Mouse (Mus musculus) MEL (cell line): ENCODE results near the gene Hdgf.

Source experiments
- CTCF ChIP-seq, 3 experiments: IDR thresholded peaks in 2 of 3; conservative IDR thresholded peaks in 1 of 3; 2 replicates each; pipeline ENCODE4 v1.5.1; 2011 to 2012; ENCODE audit warnings: low read length in 3 of 3, low read depth in 2 of 3, mild to moderate bottlenecking in 2 of 3, improper control_type of control experiment in 1 of 3, inconsistent platforms in 1 of 3, mixed read lengths in 1 of 3, moderate library complexity in 1 of 3; ENCODE audit not compliant: control insufficient read depth in 1 of 3, insufficient read depth in 1 of 3, poor library complexity in 1 of 3, severe bottlenecking in 1 of 3
- MEF2A ChIP-seq: IDR thresholded peaks from 2 replicates; pipeline ENCODE4 v1.6.1; 2014; ENCODE audit warnings: low read depth, mild to moderate bottlenecking, inconsistent platforms, low read length, improper control_type of control experiment; ENCODE audit not compliant: poor library complexity, insufficient replicate concordance, severe bottlenecking; ENCODE audit errors: extremely low read depth
- POLR2A ChIP-seq, 2 experiments: IDR thresholded peaks; 2 replicates each; pipeline ENCODE4 v1.6.1; 2011 to 2012; ENCODE audit warnings: low read length in 2 of 2, mild to moderate bottlenecking in 2 of 2, control low read depth in 1 of 2, improper control_type of control experiment in 1 of 2, low read depth in 1 of 2, moderate library complexity in 1 of 2; ENCODE audit not compliant: control insufficient read depth in 1 of 2, insufficient read depth in 1 of 2, poor library complexity in 1 of 2
- SMC3 ChIP-seq: IDR thresholded peaks from 2 replicates; pipeline ENCODE4 v1.6.1; 2011; ENCODE audit warnings: low read depth, low read length, improper control_type of control experiment
- TAL1 ChIP-seq: IDR thresholded peaks from 2 replicates; pipeline ENCODE4 v1.6.1; 2012; ENCODE audit warnings: mild to moderate bottlenecking, inconsistent platforms, low read length, moderate library complexity, mixed read lengths

GRCm38 (mm10) chr3:87935776-87936175 is 29.7 kb downstream of the Hdgf start:
- no peak for TF ChIP-seq MEF2A
- TF ChIP-seq CTCF (IDR thresholded peaks at IDR 0.05 in 2 of 3, conservative IDR thresholded peaks at IDR 0.05 in 1 of 3; ENCODE audit: control insufficient read depth in 1 of 3, insufficient read depth in 1 of 3, low read depth in 2 of 3, low read length in 3 of 3, poor library complexity in 1 of 3, severe bottlenecking in 1 of 3), result peak; percentile 89 to 94 (median 91)
- TF ChIP-seq TAL1, result no peak
- TF ChIP-seq SMC3, result peak; percentile 71
- no peak for TF ChIP-seq POLR2A (IDR thresholded peaks at IDR 0.05; ENCODE audit: control insufficient read depth in 1 of 2, insufficient read depth in 1 of 2, low read depth in 1 of 2, low read length in 2 of 2, poor library complexity in 1 of 2)
